Mouse (Mus musculus) right cerebral cortex, postnatal 10 days (tissue): ENCODE measurements around the gene Fxyd7.

Experiments used
- DNase-seq, 2 experiments: peaks; one replicate each; pipeline ENCODE4 v3.0.0; 2021; ENCODE audit warnings: low spot score in 2 of 2

Fxyd7 gene

GRCm38 (mm10) chr7:31050921-31051320 lies 346 bp downstream of the Fxyd7 start:
- DNase-seq = peak; percentile 75 to 86

- peak; percentile 36 to 49 for DNase-seq
Observed at GRCm38 (mm10) chr7:31050487-31050886, 780 bp downstream of the Fxyd7 start.

GRCm38 (mm10) chr7:31049846-31050281 lies 1.4 kb downstream of the Fxyd7 start:
- DNase-seq = peak; percentile 80 to 82

GRCm38 (mm10) chr7:31049135-31049845 lies 2.0 kb downstream of the Fxyd7 start:
- DNase-seq = peak; percentile 82 to 86

GRCm38 (mm10) chr7:31042431-31042910 lies 8.8 kb downstream of the Fxyd7 start, which contains the start of gene Fxyd5:
Gene Fxyd5, minus strand, starts transcription at chr7:31042481.
- no peak for DNase-seq

- no peak for DNase-seq
Observed at GRCm38 (mm10) chr7:31041662-31042315, 9.5 kb downstream of the Fxyd7 start.

GRCm38 (mm10) chr7:31041023-31041407 lies 10.3 kb downstream of the Fxyd7 start:
- DNase-seq = no peak

GRCm38 (mm10) chr7:31040281-31041022 lies 10.8 kb downstream of the Fxyd7 start:
- DNase-seq = no peak

GRCm38 (mm10) chr7:31039011-31039410 lies 12.3 kb downstream of the Fxyd7 start:
- no peak for DNase-seq

GRCm38 (mm10) chr7:31037675-31038074 lies 13.6 kb downstream of the Fxyd7 start:
- no peak for DNase-seq

- no peak for DNase-seq
Observed at GRCm38 (mm10) chr7:31036917-31037316, 14.3 kb downstream of the Fxyd7 start.

- no peak for DNase-seq
Observed at GRCm38 (mm10) chr7:31035291-31035690, 16.0 kb downstream of the Fxyd7 start.

- DNase-seq = no peak
Observed at GRCm38 (mm10) chr7:31034789-31035188, 16.5 kb downstream of the Fxyd7 start.

GRCm38 (mm10) chr7:31033409-31034165 lies 17.7 kb downstream of the Fxyd7 start:
- DNase-seq = no peak

GRCm38 (mm10) chr7:31031731-31032130 lies 19.5 kb downstream of the Fxyd7 start:
- DNase-seq = no peak

- DNase-seq = no peak
Observed at GRCm38 (mm10) chr7:31030717-31031116, 20.6 kb downstream of the Fxyd7 start.

- no peak for DNase-seq
Observed at GRCm38 (mm10) chr7:31028609-31029008, 22.7 kb downstream of the Fxyd7 start.

GRCm38 (mm10) chr7:31017104-31017901 lies 34.0 kb downstream of the Fxyd7 start:
- peak; percentile 68 to 81 for DNase-seq

GRCm38 (mm10) chr7:31012971-31013370 lies 38.3 kb downstream of the Fxyd7 start:
- DNase-seq = no peak

- DNase-seq = no peak
Observed at GRCm38 (mm10) chr7:31008889-31009288, 42.4 kb downstream of the Fxyd7 start.

- DNase-seq = no peak
Observed at GRCm38 (mm10) chr7:31008175-31008574, 43.1 kb downstream of the Fxyd7 start.
